Mouse (Mus musculus) mesoderm, embryonic 11.5 days (tissue): ENCODE measurements around the gene Masp1.

Experiments
- DNase-seq: peaks from one replicate; pipeline ENCODE4 v3.0.0-alpha.2; 2012; ENCODE audit warnings: low read depth, low spot score

Masp1 gene

GRCm38 (mm10) chr16:23403008-23403755, 117.4 kb downstream of the Masp1 start:
- DNase-seq = peak; percentile 82

- no peak for DNase-seq
These were observed 118.7 kb downstream of the Masp1 start for GRCm38 (mm10) chr16:23401959-23402358.

- DNase-seq = no peak
These were observed 119.2 kb downstream of the Masp1 start for GRCm38 (mm10) chr16:23401463-23401862.
